Mouse (Mus musculus): ENCODE data around the gene Racgap1.
A peak's percentile ranks its signal among the peaks of the same experiment; 100 is the strongest.

Racgap1 gene

GRCm38 (mm10) chr15:99651163-99651872 lies at the start of gene Racgap1:
Gene Racgap1 (minus strand): TSS chr15:99651656.
- peak; percentile 94 for DNase-seq

GRCm38 (mm10) chr15:99700219-99701106 lies 49.0 kb upstream of the Racgap1 start:
- no peak for DNase-seq

GRCm38 (mm10) chr15:99699715-99700114 lies 48.3 kb upstream of the Racgap1 start:
- DNase-seq = no peak

GRCm38 (mm10) chr15:99698533-99699085 lies 47.2 kb upstream of the Racgap1 start:
- no peak for DNase-seq

GRCm38 (mm10) chr15:99697309-99697708 lies 45.9 kb upstream of the Racgap1 start:
- DNase-seq = no peak

GRCm38 (mm10) chr15:99691976-99692375 lies 40.5 kb upstream of the Racgap1 start:
- no peak for DNase-seq

GRCm38 (mm10) chr15:99690924-99691323 lies 39.5 kb upstream of the Racgap1 start:
- no peak for DNase-seq

GRCm38 (mm10) chr15:99688712-99689111 lies 37.3 kb upstream of the Racgap1 start:
- DNase-seq = no peak

- no peak for DNase-seq
Measured at GRCm38 (mm10) chr15:99684156-99684555, 32.7 kb upstream of the Racgap1 start.

- no peak for DNase-seq
Measured at GRCm38 (mm10) chr15:99682880-99683279, 31.4 kb upstream of the Racgap1 start.

- DNase-seq = no peak
Measured at GRCm38 (mm10) chr15:99679008-99679407, 27.6 kb upstream of the Racgap1 start.

- peak; percentile 57 for DNase-seq
Measured at GRCm38 (mm10) chr15:99678063-99678800, 26.8 kb upstream of the Racgap1 start.

- DNase-seq = peak; percentile 35
Measured at GRCm38 (mm10) chr15:99677089-99677488, 25.6 kb upstream of the Racgap1 start.

GRCm38 (mm10) chr15:99674866-99675265 lies 23.4 kb upstream of the Racgap1 start:
- no peak for DNase-seq

- DNase-seq = no peak
Measured at GRCm38 (mm10) chr15:99671783-99672182, 20.3 kb upstream of the Racgap1 start.

- DNase-seq = peak; percentile 68
Measured at GRCm38 (mm10) chr15:99670964-99671670, 19.7 kb upstream of the Racgap1 start.

GRCm38 (mm10) chr15:99670154-99670821 lies 18.8 kb upstream of the Racgap1 start, which contains the start of gene Asic1:
Gene Asic1 (plus strand): TSS chr15:99670368.
- DNase-seq = peak; percentile 77

- no peak for DNase-seq
Measured at GRCm38 (mm10) chr15:99669392-99669791, 17.9 kb upstream of the Racgap1 start.

GRCm38 (mm10) chr15:99668881-99669280 lies 17.4 kb upstream of the Racgap1 start:
- DNase-seq = peak; percentile 83

GRCm38 (mm10) chr15:99667544-99667943 lies 16.1 kb upstream of the Racgap1 start:
- no peak for DNase-seq

Data from right cerebral cortex, postnatal 4 days (tissue).